Mouse (Mus musculus) gastrocnemius, postnatal 36 days (tissue): ENCODE measurements around the gene Mphosph9. TPM values are rescaled to one million over a fixed set of nuclear protein-coding genes. Genes with fewer than 3 reads are reported as not detected.

Experiments used
- DNase-seq, 2 experiments: peaks; one replicate each; pipeline ENCODE4 v3.0.0; 2022
- intact Hi-C: fragments of 180-260 bp; cut with DNase I; formaldehyde crosslinking; loops from one replicate; pipeline ENCODE4 v1.15.1; 2025
- total RNA-seq, 2 experiments: library from RNA; stranded (reverse); gene quantifications; 2 replicates each; pipeline ENCODE4 v1.2.3; 2021

Mphosph9 gene
- total RNA-seq, 2 experiments from 2014 or later, result 1.9 to 2.7 TPM

GRCm38 (mm10) chr5:124243236-124243901 lies 84.4 kb downstream of the Mphosph9 start:
- DNase-seq, result no peak
- intact Hi-C loops, result no loop called here

GRCm38 (mm10) chr5:124241686-124242444 lies 85.9 kb downstream of the Mphosph9 start:
- intact Hi-C loops, result no loop called here
- DNase-seq, result no peak

DNA sequence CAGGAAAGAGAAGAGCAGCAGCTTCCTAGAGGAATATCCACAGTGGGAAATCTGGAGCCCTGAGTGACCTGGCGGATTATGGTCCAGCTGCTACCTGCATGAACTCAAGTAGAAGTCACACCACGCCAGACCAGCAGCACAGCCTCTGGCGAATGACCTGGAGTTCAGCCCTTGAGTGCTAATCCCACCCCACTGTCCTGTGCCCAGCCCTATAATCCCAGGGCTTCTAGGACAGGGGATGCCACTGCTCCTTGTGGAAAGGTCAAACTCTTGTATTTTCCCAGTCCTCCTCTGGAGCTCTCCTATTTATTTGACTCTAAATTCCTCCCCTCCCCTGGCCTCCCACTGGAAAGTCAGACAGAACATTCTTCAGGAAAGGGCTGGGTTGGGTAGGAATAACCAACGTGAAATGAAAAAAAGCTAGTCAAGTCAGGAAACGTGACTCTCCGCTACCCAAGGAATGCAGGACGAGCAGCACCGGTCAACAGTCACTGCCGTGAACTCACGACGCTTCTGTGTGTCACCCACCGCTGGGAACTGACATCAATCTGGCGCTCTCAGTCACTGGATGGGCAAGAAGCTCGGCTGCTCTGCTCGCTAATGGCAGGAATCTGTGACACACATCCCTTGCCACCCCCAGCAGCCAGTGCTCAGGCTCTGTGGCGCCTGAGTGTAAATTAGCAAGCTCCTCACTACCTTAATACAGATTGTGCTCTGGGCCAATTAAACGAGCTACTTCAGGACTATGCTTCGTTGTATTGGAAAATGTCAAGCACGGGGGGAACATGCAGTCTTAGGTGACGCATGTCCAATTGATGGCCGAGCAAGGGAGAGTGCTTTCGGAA lies 86.7 kb downstream of the Mphosph9 start:
- DNase-seq, result no peak
- intact Hi-C loops, result no loop called here

- no peak for DNase-seq
Measured at GRCm38 (mm10) chr5:124236180-124236579, 91.6 kb downstream of the Mphosph9 start.

GRCm38 (mm10) chr5:124234778-124235177 lies 93.0 kb downstream of the Mphosph9 start:
- DNase-seq, result no peak
- intact Hi-C loops, result no loop called here

More at GRCm38 (mm10) chr5:124236180-124236579, 91.6 kb downstream of the Mphosph9 start:
- intact Hi-C loops, result no loop called here

- intact Hi-C loops, result no loop called here
- DNase-seq, result no peak
Measured at GRCm38 (mm10) chr5:124233874-124234661, 93.7 kb downstream of the Mphosph9 start.

GRCm38 (mm10) chr5:124233144-124233465 lies 94.7 kb downstream of the Mphosph9 start:
- intact Hi-C loops, result no loop called here

DNA sequence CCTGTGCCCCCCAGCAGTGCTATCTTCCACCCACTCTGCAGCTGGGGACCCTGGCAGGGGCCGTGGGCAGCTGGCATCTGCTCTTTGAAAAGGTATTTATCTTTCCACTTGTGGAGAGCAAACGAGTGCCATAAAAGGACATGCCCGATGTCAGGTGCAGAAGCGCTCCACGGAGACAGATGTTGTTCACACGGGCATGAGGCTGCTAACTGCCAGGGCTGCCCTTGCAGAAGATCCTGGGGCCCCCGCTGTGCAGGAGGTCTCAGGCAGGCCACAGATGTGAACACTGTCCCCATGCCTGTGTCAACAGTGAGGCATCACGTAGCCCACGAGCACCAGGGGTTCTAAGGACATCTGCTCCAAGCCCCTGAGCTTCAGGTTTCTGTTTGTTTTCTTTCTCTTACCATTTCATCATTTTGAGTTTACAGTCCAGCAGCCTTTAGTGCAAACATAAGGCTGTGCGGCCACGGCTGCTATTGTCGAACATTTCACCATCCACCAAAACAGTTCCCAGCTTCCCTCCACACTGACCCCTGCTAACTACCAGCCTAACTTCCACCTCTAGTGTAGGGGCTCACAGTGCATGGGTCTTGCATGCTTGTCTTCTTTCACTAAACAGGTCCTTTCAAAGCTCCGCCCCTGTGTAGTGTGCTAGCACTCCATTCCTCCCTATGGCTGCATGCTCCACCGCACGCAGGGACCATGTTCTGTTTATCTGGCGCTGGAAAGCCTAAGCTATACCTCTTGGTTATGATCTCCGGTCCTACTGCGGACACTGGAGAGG lies 95.2 kb downstream of the Mphosph9 start:
- no peak for DNase-seq
- intact Hi-C loops, result no loop called here

More at GRCm38 (mm10) chr5:124233144-124233465, 94.7 kb downstream of the Mphosph9 start:
- no peak for DNase-seq

GRCm38 (mm10) chr5:124230461-124230860 lies 97.3 kb downstream of the Mphosph9 start:
- intact Hi-C loops, result no loop called here

GRCm38 (mm10) chr5:124227193-124227592 lies 100.6 kb downstream of the Mphosph9 start:
- DNase-seq, result no peak

More at GRCm38 (mm10) chr5:124230461-124230860, 97.3 kb downstream of the Mphosph9 start:
- DNase-seq, result no peak

GRCm38 (mm10) chr5:124226494-124226893 lies 101.3 kb downstream of the Mphosph9 start:
- no peak for DNase-seq
- intact Hi-C loops, result no loop called here

More at GRCm38 (mm10) chr5:124227193-124227592, 100.6 kb downstream of the Mphosph9 start:
- intact Hi-C loops, result no loop called here

GRCm38 (mm10) chr5:124225891-124226290 lies 101.9 kb downstream of the Mphosph9 start:
- intact Hi-C loops, result no loop called here
- DNase-seq, result no peak

- no peak for DNase-seq
- intact Hi-C loops, result no loop called here
Measured at GRCm38 (mm10) chr5:124224321-124225092, 103.3 kb downstream of the Mphosph9 start.

DNA sequence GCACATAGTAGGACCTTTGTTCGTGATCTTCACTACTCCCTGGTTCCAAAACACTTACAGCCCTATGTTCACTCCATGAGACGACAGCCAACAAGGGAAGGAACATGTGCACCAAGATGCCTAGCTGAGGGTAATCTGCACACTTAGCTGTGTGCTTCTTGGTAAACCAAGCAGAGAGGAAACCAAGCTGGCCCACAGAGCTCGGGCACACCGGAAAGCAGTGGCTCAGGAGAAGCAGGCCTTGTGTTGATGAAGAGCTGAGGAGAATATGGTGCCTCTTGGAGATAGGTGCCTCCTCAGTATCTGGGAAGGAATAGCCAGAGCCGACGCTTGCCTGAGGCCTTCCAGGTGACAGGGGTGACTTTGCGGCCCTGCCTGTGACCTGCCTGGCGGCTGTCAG lies 104.2 kb downstream of the Mphosph9 start:
- no peak for DNase-seq
- intact Hi-C loops, result no loop called here

- intact Hi-C loops, result no loop called here
Measured at GRCm38 (mm10) chr5:124222696-124223095, 105.1 kb downstream of the Mphosph9 start.

DNA sequence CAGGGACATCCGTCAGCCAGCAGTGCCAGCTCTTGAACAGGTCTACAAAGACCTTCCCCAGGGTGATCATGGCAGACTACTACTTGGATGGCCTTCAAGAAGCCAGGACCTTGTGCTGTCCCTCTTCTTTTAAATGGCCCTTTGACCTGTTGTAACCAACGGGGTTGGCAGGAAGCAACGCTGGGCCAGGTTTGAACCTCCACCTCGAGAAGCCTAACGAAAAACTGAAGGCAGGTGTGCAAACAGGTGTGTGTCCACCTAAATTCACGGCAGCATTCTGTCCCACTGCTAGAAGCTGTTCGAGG lies 106.1 kb downstream of the Mphosph9 start:
- intact Hi-C loops, result no loop called here
- DNase-seq, result no peak

More at GRCm38 (mm10) chr5:124222696-124223095, 105.1 kb downstream of the Mphosph9 start:
- no peak for DNase-seq

GRCm38 (mm10) chr5:124221037-124221735 lies 106.6 kb downstream of the Mphosph9 start:
- intact Hi-C loops, result no loop called here
- peak; percentile 79 to 82 for DNase-seq

DNA sequence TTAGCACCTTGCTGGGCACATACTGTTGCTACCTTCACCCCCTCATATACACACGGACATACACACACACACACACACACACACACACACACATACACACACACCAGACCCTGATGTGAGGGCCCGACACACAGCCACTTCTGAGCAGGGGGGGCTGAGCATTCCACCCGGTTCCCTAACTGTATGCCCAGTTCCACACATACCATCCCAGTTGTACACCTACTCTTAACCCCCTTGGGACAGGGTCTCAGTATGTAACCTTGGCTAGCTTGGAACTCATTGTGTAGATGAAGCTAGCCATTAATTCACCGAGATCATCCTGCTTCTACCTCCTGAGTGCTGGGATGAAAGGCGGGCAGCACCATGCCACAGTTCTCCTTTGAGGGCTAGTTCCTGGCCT lies 107.2 kb downstream of the Mphosph9 start:
- DNase-seq, result no peak
- intact Hi-C loops, result no loop called here
